Mouse (Mus musculus) urinary bladder, postnatal 36 days (tissue): ENCODE data around the gene Eef2kmt.

Experiments
- DNase-seq, 2 experiments: peaks; one replicate each; pipeline ENCODE4 v3.0.0; 2022; ENCODE audit warnings: low spot score in 2 of 2, mixed read lengths in 1 of 2

Gene Eef2kmt

GRCm38 (mm10) chr16:5222140-5222539, 33.6 kb downstream of the Eef2kmt start, which contains the start of gene AU021092:
AU021092 (minus strand) TSS chr16:5222299.
- DNase-seq, result no peak

- no peak for DNase-seq
Measured at GRCm38 (mm10) chr16:5221403-5221802, 34.4 kb downstream of the Eef2kmt start.

- peak in 1 of 2 experiments; percentile 23 for DNase-seq
Measured at GRCm38 (mm10) chr16:5217341-5218133, 38.2 kb downstream of the Eef2kmt start.

- DNase-seq, result no peak
Measured at GRCm38 (mm10) chr16:5216686-5217085, 39.1 kb downstream of the Eef2kmt start.

GRCm38 (mm10) chr16:5214126-5214525, 41.7 kb downstream of the Eef2kmt start:
- no peak for DNase-seq

GRCm38 (mm10) chr16:5212150-5212549, 43.6 kb downstream of the Eef2kmt start:
- DNase-seq, result no peak

GRCm38 (mm10) chr16:5210365-5210764, 45.4 kb downstream of the Eef2kmt start:
- no peak for DNase-seq

- no peak for DNase-seq
Measured at GRCm38 (mm10) chr16:5206051-5206450, 49.7 kb downstream of the Eef2kmt start.

GRCm38 (mm10) chr16:5205431-5205970, 50.3 kb downstream of the Eef2kmt start:
- no peak for DNase-seq

- peak; percentile 68 to 79 for DNase-seq
Measured at GRCm38 (mm10) chr16:5203668-5204433, 51.9 kb downstream of the Eef2kmt start, which contains the start of gene Nagpa. Nagpa (minus strand) TSS chr16:5204012.

- DNase-seq, result peak in 1 of 2 experiments; percentile 29
Measured at GRCm38 (mm10) chr16:5203200-5203599, 52.6 kb downstream of the Eef2kmt start.

GRCm38 (mm10) chr16:5202681-5203080, 53.1 kb downstream of the Eef2kmt start:
- DNase-seq, result peak; percentile 20 to 52

- DNase-seq, result peak in 1 of 2 experiments; percentile 5
Measured at GRCm38 (mm10) chr16:5195080-5195479, 60.7 kb downstream of the Eef2kmt start.
